Mouse (Mus musculus) spleen, postnatal 36 days (tissue): ENCODE measurements around the gene Ramac.

Source experiments
- DNase-seq, 2 experiments: peaks; one replicate each; pipeline ENCODE4 v3.0.0; 2022; ENCODE audit warnings: low spot score in 2 of 2, mixed read lengths in 1 of 2

Gene Ramac

DNA sequence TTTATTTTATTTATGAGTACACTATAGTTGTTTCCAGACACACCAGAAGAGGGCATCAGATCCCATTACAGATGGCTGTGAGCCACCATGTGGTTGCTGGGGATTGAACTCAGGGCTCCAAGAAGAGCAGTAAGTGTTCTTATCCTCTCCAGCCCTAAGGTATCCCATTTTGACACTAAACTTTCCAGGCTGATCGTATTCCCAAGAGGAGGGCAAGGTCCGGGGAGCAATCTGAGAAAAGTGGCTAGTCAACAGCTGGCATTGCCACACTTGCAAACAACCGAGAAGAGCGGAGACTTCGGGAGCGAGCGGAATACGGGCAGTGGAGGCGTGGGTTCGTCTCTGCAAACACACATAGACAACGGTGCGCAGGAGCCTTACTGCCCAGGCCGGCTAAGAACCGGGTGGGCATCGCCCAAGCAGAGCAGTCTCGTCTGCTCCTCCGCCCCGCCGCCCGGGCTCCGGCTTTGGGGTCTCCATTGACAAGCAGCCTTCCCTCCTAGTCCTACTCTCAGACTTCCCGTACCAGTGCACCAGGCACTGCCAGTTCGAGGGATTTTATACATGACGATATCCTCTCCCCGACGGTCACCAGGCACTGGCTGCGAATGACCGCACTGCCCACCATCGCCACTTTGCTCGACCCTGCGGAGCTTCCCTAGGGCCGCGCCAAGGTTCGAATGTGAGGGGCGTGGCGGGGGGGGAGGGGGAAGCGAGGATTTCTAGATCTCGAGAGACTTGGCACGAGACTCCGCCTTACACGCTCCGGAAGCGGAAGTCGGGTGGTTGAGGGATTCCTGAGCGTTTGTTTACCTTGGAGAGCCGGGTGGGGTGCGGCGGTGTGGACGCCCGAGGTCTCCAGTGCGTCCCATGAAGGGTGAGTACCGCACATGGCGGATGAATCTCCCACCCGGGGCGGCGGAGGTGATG, at the start of gene Ramac:
TSS of gene Ramac (plus strand) at position 746 of the 930 bp plus-strand sequence.
- peak; percentile 78 to 87 for DNase-seq

GRCm38 (mm10) chr7:81718657-81719056, 44.1 kb upstream of the Ramac start:
- no peak for DNase-seq

GRCm38 (mm10) chr7:81719216-81719661, 43.5 kb upstream of the Ramac start:
- DNase-seq: peak in 1 of 2 experiments; percentile 23

DNA sequence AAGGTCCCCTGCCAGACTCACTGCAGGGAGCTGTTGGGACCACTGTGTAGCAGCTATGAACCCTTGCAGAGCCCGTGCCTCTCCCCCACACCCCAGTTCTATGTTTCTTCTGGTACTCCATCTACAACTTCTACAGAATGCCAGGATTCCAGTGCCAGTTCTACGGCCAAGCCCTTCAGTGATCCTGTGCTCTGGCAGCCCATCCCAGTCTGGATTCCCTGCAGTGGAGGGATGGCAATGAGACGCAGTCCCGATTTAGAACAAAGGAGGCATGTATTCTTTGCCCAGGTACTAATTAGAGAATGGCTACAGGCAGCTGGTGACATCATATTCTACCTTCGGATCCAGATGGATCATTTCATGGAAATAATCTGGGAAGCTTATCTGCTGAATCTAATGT, 41.5 kb upstream of the Ramac start:
- DNase-seq: no peak

DNA sequence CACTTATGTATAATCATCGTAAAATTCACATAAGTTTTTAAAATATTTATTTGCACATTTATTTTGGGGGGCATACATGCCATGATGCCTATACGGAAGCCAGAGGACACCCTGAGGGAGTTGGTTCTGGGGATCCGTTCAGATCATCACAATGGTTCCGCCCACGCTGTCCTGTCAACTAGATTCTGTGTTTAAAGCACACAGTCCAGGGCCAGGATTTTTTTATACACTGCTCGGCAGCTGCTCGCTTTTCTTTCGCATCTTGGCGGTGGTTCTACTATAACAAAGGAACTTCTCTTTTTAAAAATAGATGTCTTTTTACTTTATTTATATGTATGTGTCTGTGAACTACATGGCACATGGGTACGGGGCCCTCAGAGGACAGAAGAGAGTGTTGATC, 38.9 kb upstream of the Ramac start:
- DNase-seq: no peak

DNA sequence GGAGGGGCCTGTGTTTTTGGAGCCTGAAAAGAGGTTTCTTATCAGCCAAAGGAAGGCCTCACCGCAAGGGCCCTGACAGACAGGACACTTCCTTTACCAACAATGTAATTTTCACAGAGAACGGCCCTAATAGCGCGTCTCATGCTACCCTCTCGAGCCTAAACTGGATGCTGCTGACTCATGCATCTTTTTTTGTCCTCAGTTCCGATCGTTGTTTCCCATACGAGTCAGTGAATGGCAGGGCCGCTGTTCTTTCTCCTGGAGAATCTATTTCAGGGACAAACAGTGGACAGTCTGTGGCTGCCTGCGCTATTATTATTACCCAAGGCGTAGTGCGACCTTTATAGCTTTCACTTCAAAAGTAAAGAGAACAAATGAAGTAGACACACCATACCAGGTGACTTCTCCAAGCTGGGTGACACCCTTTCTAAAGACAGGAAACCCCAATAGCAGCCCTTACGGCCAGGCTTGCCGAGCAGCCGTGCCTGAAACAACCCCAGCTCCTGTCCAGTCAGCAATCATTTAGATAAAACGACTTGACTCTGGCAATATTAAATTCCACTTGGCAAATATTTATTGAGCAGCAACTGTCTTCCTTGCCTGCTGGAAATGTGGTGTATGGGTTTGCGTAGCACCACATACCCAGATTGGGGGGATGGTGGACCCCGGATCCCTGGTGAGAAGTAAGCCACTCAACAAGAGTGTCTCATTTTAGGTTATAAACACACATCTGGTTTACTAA, 36.6 kb upstream of the Ramac start:
- no peak for DNase-seq

DNA sequence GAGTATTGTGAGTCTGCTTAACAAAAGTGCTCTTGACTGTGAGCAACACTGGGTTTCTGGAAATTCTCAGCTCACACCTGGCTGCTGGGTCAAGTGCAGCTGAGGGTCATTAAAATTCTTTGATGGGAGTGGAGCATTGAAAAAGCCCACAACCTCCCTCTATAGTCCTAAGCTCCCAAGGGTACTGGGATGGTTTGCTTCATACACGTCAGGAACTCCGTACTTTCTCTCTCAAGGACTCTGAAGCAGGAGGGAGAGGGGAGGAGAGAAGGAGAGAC, 36.1 kb upstream of the Ramac start:
- no peak for DNase-seq

DNA sequence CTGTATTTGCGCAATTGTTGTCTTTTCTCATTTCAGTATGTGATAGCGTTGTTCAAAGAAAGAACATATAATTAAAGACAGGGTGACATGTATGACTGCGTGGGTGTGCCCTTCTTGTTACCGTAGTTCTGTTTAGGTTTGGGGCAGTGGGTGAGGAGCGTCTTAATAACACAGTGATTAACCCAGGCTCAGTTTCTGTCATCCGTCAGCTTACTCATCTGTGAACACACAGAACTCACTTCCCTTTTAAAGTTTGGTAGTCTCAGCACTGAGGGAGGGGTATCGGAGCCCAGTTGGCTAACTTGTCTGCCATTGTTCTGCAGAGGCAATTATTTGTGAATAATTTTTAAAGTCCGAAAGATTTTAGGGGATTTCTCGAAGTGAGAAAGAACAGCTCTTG, 35.0 kb upstream of the Ramac start:
- DNase-seq: no peak

GRCm38 (mm10) chr7:81729787-81730186, 32.9 kb upstream of the Ramac start:
- no peak for DNase-seq

DNA sequence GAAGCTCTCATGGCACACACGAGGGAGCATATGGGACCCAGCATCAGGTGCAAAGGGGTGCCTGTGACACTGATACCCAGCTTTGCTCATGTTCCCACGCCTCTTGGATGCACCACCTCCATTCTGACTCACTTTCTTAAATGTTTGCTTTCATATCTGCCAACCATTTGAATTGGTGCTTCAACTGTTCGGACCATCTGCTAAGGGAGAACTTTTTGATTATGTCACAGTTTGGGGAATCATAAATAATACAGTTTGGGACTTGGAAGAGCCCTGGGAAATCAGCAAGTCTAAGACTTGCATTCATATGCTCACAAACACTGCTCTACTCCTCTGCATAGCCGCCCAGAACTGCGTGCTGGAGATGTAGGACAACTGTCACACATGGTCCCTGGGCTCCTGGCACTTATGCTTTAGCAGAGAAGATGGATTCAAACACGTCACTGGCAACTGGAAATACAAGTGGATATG, 31.5 kb upstream of the Ramac start:
- DNase-seq: no peak

DNA sequence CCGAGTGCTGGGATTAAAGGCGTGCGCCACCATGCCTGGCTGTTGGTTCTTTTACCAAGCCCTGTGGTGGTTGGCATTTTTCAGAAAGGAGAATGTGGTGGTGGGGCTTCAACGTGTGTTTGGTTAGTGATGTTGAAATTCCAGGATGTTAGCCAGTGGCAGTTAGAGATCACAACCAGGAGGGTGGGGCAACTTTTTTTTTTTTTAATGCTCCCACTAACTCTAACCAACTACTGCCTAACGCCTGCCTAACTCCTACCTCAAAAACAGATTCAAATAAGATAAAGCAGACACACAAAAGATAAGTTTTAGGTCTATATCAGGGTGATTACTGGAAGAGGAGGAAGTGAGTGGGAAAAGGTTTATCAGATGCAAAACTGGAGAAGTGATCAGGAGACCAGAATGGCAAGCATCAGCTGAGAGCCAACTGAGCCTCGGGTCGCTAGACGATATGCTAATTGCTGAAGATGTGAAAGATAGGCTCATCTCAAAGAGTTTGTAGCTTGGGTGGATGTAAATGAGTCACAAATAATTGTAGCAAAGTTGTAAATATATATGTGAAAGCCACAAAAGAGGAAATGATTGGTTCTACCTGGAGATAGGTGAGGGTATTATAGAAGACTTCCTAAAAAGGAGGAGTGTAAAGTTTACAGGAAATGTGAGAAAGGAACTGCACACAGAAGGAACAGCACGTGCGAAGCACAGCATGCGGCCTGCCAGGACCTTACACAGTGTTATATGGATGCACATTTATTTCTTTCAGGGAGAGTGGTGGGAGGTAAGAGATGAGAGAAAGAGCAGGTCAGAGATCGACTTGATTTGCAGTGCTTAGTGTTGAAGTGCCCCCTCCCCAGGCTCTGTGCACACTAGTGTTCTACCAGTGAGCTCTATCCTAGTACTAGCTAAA, 30.3 kb upstream of the Ramac start:
- DNase-seq: no peak

DNA sequence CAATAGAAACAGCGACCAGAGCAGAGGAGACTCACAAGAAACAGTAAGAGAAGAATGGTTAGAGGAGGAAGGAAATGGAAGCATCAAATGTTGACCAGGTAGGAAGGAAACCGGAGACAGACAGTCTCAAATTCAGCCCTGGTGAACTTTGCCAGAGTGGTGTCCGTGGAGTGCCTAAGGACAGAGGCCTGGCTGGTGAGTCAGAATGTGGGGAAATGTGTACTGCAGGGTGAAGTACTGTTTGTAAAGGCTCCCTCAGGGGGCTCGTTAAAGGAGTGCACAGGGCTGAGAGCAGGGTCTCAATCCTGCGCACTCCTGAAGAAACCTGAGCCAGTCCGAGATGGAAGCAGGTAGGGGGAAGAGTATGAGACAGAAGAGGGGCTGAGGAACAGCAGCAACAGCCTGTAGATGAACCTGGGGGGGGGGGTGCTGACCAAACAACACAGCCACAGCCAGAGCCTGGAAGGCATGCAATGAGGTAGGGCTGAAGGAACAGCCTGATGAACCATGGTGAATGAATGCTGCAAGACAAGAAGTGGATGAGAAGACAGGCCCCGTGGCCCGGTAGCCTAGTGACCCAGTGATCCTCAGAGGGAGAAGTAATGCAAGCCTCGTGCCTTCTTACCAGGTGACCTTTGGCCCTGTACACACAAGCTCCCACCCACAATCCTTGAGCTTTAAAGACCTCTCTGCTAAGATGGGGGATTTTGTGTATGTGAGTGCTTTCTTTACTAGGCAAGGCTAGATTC, 27.3 kb upstream of the Ramac start:
- DNase-seq: no peak

GRCm38 (mm10) chr7:81738720-81739385, 23.9 kb upstream of the Ramac start:
- no peak for DNase-seq

- DNase-seq: no peak
Measured at GRCm38 (mm10) chr7:81740010-81740409, 22.7 kb upstream of the Ramac start.

DNA sequence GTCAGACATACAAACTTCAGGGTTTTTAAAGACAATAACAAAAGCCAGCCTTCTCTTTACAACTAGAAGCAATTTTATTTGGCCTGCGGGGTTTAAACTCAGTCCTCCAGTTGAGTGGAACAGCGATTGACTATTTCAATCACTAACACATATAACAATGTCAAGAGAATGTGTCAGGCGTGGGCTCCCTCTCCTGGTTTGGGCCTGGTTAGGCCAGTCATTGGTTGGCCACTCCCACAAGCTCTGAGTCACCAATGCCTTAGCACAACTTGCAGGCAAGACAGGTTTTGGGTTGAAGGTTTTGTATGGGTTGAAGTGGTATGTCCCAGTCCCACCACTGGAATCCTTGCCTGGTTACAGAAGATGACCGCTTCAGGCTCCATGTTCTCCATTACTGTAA, 18.6 kb upstream of the Ramac start:
- DNase-seq: no peak

- DNase-seq: no peak
Measured at GRCm38 (mm10) chr7:81747956-81748355, 14.8 kb upstream of the Ramac start.

GRCm38 (mm10) chr7:81763110-81763845, 553 bp downstream of the Ramac start:
- DNase-seq: peak; percentile 5 to 25

DNA sequence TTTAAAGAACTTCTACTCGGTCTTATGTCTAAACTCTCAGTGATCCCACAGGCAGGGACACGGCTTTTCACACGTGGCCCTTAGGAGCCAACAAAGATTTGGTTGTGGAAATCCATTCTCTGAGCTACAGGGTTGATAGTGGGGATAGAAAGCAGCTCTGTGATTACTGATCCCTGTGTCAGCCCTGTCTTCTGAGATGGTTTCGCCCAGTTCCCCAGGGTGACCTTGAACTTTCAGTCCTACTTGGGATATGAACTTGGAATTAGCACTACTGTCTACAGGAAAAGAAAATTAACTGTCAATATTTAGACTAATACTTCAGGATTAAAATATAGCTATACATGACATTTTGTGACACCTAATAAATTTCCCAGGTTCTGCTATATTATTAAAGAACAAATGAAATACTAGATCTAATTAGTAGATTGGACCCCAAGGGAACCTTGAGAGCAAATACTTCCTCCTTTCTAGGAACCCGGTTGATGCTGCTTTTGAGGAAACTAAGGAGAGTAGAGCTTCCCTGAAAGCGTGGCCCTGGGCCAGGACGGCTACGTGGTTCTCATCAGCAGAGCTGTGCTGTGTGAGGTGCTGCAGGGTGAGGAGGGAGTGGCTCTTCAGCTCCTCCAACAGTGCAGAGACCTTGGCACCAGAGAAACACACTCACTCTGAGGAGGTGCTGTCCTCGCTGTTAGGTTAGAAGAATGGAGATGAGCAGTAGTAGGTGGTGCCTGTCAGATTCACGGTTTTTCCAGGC, 10.2 kb downstream of the Ramac start:
- no peak for DNase-seq

- no peak for DNase-seq
Measured at GRCm38 (mm10) chr7:81775325-81775724, 12.6 kb downstream of the Ramac start.
